Mouse (Mus musculus) bone marrow macrophage, adult 2 months (primary cell): Measurements from ENCODE around the gene Bmper. TPM values are rescaled to one million over a fixed set of nuclear protein-coding genes. Genes with fewer than 3 reads are reported as not detected.

Experiments used
- H3K27ac ChIP-seq: 2 replicates; pipeline ENCODE4 v1.5.1; 2012; ENCODE audit warnings: low read depth, low read length; ENCODE audit not compliant: insufficient read depth
- H3K4me1 ChIP-seq: 2 replicates; pipeline ENCODE4 v1.6.1; 2012; ENCODE audit warnings: low read length; ENCODE audit not compliant: control insufficient read depth, insufficient read depth
- H3K4me3 ChIP-seq: 2 replicates; pipeline ENCODE4 v1.5.1; 2012; ENCODE audit warnings: mild to moderate bottlenecking, low read length, moderate library complexity; ENCODE audit not compliant: insufficient read depth
- CTCF ChIP-seq: IDR thresholded peaks from 2 replicates; pipeline ENCODE4 v1.5.1; 2012; ENCODE audit warnings: low read depth, mild to moderate bottlenecking, low read length, moderate library complexity
- POLR2A ChIP-seq: IDR thresholded peaks from 2 replicates; pipeline ENCODE4 v1.6.1; 2012; ENCODE audit warnings: mild to moderate bottlenecking, low read depth, low read length, borderline replicate concordance
- polyA plus RNA-seq: library from polyadenylated mRNA; stranded (reverse); fragments of >200 nt; gene quantifications from 2 replicates; pipeline ENCODE4 v1.2.4, GENCODE M21; 2012; ENCODE audit not compliant: missing spikeins, insufficient read depth, insufficient read length

Bmper gene
- polyA plus RNA-seq, 1 experiment, result not detected

DNA sequence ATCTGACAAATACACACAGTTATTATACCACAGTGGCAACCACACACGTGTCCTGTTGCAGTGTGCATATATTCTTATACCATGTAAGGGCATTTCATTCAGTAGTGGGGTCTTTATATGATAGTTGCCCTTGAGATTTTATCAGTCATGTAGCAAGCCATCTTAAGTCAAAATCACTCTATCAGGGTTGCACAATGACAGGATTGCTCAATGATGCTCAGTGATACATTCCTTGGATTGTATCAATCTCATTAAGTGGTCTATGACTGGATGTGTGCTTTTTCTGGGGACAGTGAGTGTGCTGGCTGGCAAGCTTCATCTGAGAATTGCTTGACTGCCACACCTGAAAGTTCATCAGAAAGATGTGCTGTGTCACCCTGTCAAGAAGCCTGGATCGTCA lies 135.2 kb downstream of the Bmper start:
- H3K4me3 ChIP-seq, result no peak overlapping the region
- TF ChIP-seq CTCF (no peak), POLR2A (no peak)
- H3K27ac ChIP-seq, result no peak overlapping the region
- peaks cover 9% of the 10 kb centered on the region for H3K4me1 ChIP-seq

- Histone ChIP-seq H3K27ac (no peak overlapping the region), H3K4me1 (0 out of 2 replicates have a peak, but pooled peaks cover 3% of the 10 kb centered on the region), H3K4me3 (no peak overlapping the region)
- no peak for TF ChIP-seq CTCF
- TF ChIP-seq POLR2A, result no peak
Measured at GRCm38 (mm10) chr9:23363139-23363538, 140.3 kb downstream of the Bmper start.

DNA sequence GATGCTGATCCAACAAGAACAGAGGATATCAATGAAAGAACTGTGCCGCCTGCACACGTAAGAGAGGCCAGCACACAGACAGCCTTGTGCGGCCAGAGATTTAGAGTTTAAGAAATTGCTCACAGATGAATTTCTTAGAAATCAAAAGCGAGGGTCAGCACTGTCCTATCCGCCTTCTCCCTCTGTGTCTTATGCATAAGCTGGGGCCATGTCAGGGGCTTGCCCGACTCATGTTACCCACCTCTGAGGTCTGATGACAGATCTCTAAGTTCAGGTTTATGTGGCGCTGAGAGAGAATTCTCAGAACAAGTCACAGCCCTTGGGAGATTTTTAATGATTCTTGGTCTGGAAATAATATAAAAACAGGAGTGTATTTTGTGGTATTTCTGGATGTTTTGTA lies 140.7 kb downstream of the Bmper start:
- Histone ChIP-seq H3K27ac (no peak overlapping the region), H3K4me1 (0 out of 2 replicates have a peak, but pooled peaks cover 3% of the 10 kb centered on the region), H3K4me3 (no peak overlapping the region)
- TF ChIP-seq CTCF (no peak), POLR2A (no peak)

DNA sequence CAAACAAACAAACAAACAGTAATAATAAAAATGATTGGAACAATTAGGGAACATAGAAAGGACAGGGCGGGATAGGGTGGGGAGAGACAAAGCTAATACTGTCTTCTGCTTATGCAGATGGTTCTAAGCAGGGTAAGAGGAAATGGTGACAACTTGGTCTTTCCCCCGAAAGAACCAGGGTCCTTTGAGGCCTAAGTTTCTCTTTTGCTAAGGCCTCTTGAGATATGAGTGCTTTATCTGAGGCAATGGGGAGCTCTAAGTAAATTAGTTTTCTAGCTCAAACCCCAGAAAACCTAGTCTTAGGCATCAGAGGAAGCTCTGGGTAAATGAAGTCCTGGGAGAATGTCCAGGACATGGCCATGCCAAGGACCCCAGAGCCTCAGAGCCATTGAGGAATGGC lies 141.2 kb downstream of the Bmper start:
- Histone ChIP-seq H3K4me1 (0 out of 2 replicates have a peak, but pooled peaks cover 3% of the 10 kb centered on the region), H3K4me3 (no peak overlapping the region), H3K27ac (no peak overlapping the region)
- TF ChIP-seq POLR2A, result no peak
- no peak for TF ChIP-seq CTCF

DNA sequence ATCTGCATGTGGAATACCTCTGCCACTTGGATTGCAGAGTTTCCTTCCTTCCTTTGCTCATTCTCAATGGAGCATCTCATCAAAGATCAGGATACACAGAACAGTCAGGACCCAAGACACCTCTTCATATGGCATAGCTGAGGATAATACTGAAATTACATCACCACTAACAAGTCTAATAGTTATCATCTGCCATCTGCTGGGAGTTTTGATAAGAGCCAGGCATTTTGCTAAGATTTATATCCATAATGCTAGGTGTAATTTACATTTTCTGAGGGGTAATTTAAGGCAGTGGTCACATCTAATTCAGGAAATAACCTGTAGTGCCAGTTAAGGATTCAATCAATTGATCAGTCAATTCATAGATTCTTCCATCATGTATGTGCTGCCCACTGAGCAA lies 145.2 kb downstream of the Bmper start:
- Histone ChIP-seq H3K27ac (no peak overlapping the region), H3K4me3 (no peak overlapping the region), H3K4me1 (no peaks in the 10 kb centered on the region)
- TF ChIP-seq CTCF, result no peak
- no peak for TF ChIP-seq POLR2A

DNA sequence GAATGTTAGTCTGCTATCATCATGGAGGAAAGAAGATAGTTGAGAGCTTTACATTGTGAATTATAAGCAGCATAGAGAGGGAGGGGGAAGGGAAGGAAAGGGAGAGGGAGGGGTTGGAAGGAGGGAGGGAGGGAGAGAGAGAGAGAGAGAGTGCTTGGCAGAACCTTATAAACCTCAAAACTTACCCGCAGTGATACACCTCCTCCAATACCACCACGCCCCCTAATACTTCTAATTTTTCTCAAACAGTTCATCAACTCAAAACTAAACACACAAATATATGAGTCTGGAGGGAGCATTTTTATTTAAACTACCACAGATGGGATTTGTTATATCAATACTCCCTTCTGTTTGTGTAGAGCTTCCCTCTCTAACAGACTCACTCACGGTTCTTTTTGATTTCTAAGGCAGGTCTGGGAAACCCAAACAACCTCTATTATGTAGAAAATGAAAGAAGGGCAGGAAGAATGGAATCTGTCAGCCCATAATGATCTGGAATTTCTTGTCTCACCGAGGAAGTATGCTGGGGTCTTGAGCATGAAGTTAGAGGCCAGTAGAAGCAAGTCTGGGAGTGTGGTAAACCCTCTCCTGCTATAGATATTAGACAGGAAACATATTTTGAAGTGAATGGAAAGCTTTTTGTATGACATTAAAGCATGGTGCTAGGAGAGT lies 152.0 kb downstream of the Bmper start:
- peaks cover 24% of the 10 kb centered on the region for H3K4me1 ChIP-seq
- no peak for TF ChIP-seq POLR2A
- no peak for TF ChIP-seq CTCF
- no peak overlapping the region for H3K4me3 ChIP-seq
- H3K27ac ChIP-seq, result no peak overlapping the region

- no peak overlapping the region for H3K4me3 ChIP-seq
- H3K27ac ChIP-seq, result peak overlapping the region; percentile 77
- peaks cover 32% of the 10 kb centered on the region for H3K4me1 ChIP-seq
- no peak for TF ChIP-seq POLR2A
- no peak for TF ChIP-seq CTCF
Measured at GRCm38 (mm10) chr9:23377831-23378730, 155.2 kb downstream of the Bmper start.

GRCm38 (mm10) chr9:23378731-23379170 lies 155.9 kb downstream of the Bmper start:
- Histone ChIP-seq H3K4me1 (peaks cover 32% of the 10 kb centered on the region), H3K4me3 (no peak overlapping the region), H3K27ac (peak overlapping the region; percentile 77)
- TF ChIP-seq CTCF, result no peak
- TF ChIP-seq POLR2A, result no peak

GRCm38 (mm10) chr9:23380171-23380835 lies 157.4 kb downstream of the Bmper start:
- TF ChIP-seq CTCF, result no peak
- no peak for TF ChIP-seq POLR2A
- H3K4me3 ChIP-seq, result no peak overlapping the region
- H3K4me1 ChIP-seq, result peaks cover 32% of the 10 kb centered on the region
- no peak overlapping the region for H3K27ac ChIP-seq

GRCm38 (mm10) chr9:23383291-23383690 lies 160.4 kb downstream of the Bmper start:
- peaks cover 21% of the 10 kb centered on the region for H3K4me1 ChIP-seq
- no peak overlapping the region for H3K27ac ChIP-seq
- H3K4me3 ChIP-seq, result no peak overlapping the region
- no peak for TF ChIP-seq POLR2A
- no peak for TF ChIP-seq CTCF
